Mouse (Mus musculus) erythroblast, embryonic 14.5 days (primary cell): ENCODE measurements around the gene Rab7.

Experiments used
- GATA1 ChIP-seq: IDR thresholded peaks from 2 replicates; pipeline ENCODE4 v1.6.1; 2012; ENCODE audit warnings: low read length, inconsistent platforms, mixed read lengths
- TAL1 ChIP-seq: IDR thresholded peaks from 3 replicates; pipeline ENCODE4 v1.6.1; 2012; ENCODE audit warnings: low read length, inconsistent platforms, mixed read lengths

GRCm38 (mm10) chr6:88075960-88076517, 31.0 kb upstream of the Rab7 start:
- TF ChIP-seq GATA1 (no peak), TAL1 (no peak)
